Mouse (Mus musculus) heart, adult 18-20 months (tissue): ENCODE measurements at regions not wholly inside any gene's neighbourhood (a gene's known extent, or its start where the extent isn't known, plus 50 kb on each side); places are given as distances from the start of the nearest gene placed in this dataset.

Experiments used
- DNase-seq, 2 experiments: peaks; one replicate each; pipeline ENCODE4 v3.0.0; 2021 to 2022; ENCODE audit warnings: mixed read lengths in 1 of 2

DNA sequence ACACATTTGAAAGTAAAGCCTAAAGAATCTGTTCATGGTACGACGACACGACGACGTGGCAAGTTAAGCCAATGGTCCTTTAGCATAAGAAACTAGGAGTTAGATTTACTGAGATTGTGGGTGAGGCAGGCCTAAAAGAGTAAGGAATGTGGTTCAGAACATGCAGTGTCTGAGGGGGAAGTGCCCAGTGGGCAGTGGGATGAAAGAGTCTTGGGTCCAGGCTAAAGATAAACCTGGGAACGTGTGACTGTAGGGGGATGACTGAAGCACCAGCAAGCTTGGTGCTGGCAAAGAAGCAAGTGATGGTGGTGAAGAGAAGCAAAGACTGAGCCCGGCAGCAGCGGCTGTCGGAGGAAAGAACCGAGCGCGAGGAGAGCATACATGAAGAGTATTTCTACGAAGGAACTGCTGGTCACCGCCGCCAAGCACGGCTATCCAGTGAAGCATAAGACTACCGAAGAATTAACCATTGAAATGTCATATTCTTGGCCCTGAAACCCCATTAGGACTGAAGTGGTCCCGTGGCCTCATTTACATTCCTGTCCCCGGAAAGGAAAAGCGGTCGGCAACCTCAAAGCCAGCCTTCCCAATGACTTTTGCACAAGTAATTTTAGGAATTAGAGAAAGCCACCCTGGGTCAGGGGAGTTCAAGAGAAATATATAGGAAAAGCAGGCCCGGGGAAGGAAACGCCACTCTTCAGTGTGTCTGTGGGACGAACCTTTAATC is 76.2 kb upstream of the Armc2 start:
- DNase-seq = no peak

- peak in 1 of 2 experiments; percentile 34 for DNase-seq
Measured at GRCm38 (mm10) chr10:42093176-42093759, 75.0 kb upstream of the Armc2 start.

DNA sequence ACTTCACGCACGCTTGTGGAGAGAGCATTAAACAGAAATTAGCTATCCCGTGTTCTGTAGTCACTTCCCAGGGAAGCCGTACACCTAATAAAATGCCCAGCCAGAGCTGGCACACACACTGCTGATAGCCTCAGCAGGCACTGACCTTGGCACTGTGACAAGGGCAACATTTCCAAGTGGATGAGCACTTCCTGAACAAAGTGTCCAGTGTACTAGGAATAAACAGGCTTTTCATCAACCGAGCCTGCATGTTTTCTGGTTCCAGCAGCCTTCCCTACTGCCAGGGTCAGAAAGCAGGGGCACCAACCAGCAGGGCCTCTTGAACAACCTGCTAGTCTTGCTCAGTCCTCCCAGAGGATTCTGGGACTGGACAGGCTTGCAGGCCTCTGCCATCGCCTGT is 74.3 kb upstream of the Armc2 start:
- DNase-seq = peak; percentile 79 to 86

DNA sequence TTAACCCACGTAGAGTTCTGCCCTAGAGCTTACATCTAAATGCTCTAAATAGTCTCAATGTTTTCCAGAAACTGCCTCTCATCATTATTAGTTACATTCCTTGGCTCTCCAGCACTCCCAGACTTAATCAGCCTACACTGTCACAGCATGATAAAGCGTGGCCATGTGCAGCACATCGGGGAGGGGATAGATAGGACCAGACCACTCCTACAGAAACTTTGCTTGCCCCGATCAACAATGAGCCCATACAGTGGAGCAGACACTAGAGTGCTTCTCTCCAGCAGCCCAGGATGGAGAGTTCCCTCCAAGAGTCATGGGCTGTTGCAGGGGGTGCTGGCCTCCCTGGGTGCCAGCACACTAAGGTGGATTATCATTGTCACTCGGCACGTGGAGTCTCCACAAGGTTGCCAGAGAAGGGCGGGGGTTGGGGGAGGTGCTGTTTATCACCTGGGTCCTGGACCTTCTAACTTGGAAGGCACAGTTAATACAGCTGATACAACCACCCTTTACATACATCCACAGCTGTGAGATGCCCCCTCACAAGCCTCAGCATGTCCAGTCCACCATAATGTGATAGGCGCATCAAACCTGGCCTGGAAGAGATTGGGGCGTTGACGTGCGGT is 73.4 kb upstream of the Armc2 start:
- DNase-seq = no peak

DNA sequence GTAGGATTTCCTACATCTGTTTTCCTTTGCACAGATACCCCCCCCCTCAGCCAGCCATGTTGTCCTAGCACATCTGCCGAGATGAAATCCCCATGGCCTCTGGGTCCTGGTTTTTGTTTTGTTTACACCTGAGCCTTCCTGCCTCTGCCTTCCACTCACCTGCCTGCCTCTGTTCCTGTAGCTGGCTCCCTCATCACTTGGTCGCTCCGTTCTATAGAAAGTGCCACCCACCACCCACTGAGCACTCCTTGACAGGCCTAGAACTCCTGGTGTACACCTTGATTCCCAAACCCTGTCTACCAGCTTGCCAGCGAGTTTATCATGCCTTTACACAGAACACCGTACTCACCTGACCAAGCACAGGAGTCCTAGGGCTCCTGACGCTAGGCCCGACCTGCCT is 72.6 kb upstream of the Armc2 start:
- DNase-seq = no peak

- DNase-seq = no peak
Measured at GRCm38 (mm10) chr10:42090147-42090546, 71.9 kb upstream of the Armc2 start.

DNA sequence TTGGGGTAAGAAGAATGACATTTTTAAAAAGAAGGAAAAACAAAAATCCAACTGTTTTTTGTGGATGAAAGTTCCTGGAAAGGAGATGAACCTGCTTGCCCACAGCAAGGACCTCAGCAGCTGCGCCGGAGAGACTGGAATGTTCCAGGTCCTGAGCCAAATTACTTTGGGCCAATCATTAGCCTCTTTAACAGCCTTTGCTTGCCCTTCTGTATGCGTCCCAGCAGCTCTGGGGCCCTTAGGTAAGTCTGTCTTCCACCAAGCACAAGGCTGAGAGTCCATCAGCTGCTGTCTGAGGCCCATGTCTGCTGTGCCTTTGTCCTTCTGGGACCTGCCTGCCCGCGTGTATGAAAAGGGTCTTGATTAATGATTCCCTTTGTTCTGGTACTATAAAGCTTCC is 71.4 kb upstream of the Armc2 start:
- peak; percentile 80 to 89 for DNase-seq

DNA sequence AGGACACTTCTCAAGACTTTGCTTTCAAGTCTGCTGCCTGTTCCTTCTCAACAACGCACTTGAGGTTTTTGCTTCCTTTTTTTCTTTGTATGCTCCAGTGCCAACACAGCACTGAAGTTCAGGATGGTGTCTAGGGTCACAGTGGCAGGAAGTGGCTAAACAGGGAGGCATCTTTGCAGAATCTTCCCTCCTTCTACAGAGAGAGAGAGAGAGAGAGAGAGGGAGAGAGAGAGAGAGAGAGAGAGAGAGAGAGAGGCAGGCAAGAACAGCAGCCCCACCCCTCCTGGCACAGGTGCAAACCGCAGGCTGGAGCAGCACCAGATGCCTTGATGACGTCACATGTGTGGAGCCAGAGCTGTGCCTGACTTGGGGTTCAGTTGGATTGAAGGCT is 71.0 kb upstream of the Armc2 start:
- DNase-seq = peak; percentile 92 to 93

- no peak for DNase-seq
Measured at GRCm38 (mm10) chr10:42088570-42089234, 70.5 kb upstream of the Armc2 start.

GRCm38 (mm10) chr10:42087906-42088305 is 69.7 kb upstream of the Armc2 start:
- DNase-seq = no peak

DNA sequence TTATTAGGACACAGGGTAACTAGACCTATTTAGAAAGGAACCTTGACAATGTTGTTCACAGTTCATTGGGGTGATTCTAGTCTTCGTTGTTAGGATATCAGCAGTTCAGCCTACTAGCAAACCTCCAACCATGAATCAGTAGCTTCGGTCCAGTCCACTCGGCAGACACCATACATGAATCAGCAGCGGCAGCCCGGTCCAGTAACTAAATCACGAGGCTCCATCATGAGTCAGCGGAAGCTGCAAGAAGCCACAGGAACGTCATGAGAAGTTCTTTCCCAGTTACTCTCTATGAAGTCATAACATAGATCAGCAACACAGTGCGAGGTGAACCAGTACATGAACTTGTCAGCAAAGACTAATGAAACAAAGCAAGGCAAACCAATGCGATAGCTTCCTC is 68.4 kb upstream of the Armc2 start:
- no peak for DNase-seq

- no peak for DNase-seq
Measured at GRCm38 (mm10) chr10:42085295-42085694, 67.1 kb upstream of the Armc2 start.

DNA sequence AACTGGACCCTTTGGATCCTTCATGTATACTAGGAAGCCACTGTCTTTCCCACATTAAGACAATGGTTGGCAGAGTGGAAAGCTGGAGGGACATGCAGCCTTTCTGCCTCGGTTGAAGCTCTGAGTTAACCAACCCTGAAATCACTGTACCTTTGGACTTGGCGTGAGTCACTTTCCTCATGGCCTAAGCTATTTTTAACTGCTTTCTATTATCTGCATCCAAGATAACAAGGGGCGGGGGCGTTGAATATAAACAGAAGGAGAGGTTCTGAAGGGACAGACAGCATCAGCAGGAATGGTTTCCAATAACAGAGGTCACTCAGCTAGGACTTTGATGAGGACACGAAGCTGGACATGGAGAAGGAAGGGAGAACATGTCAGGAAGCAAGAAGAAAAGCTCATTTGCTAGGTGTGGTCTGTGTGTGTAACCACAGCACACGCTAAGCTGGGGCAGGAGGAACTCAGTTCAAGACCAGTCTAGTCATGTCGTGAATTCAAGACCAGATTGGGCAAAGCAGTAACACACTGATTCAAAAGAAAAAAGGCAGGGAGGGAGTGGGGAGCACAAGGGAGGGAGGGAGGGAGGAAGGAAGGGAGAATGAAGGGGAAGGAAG is 64.1 kb upstream of the Armc2 start:
- DNase-seq = peak; percentile 40 to 48

GRCm38 (mm10) chr10:42079775-42080174 is 61.5 kb upstream of the Armc2 start:
- DNase-seq = no peak

DNA sequence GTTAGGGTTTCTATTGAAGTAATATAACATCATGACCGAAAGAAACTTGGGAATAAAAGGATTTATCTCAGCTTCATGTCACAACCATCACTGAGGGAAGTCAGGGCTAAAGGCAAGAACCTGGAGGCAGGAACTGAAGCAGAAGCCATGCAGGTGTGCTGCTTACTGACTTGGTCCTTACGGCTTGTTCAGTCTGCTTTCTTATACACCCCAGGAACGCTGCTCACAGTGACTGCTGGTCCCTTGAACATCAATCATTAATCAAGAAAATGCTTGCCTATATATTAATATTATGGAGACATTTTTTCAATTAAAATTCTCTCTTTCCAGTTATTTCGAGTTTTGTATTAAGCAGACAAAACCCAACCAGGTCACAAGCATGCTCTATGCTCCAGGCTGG is 58.5 kb upstream of the Armc2 start:
- DNase-seq = no peak

DNA sequence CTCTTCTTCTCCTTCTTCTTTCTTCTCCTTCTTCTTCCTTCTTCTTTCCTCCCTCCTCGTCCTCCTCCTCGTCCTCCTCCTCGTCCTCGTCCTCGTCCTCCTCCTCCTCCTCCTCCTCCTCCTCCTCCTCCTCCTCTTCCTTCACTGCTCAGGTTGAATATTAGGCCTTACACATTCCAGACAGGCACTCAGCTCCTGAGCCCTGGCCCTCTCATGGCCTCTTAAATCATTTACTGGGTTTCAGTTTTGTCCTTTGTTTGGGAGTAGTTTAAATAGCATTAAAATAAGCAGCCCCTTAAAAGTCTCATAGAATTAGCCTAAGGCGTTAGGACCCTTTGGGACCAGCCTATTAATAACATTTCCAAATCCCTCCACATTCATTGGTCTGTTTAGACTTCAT is 57.3 kb upstream of the Armc2 start:
- no peak for DNase-seq

- DNase-seq = no peak
Measured at GRCm38 (mm10) chr10:42072758-42073157, 54.5 kb upstream of the Armc2 start.

GRCm38 (mm10) chr10:42072131-42072530 is 53.9 kb upstream of the Armc2 start:
- DNase-seq = no peak

GRCm38 (mm10) chr10:42071404-42072024 is 53.3 kb upstream of the Armc2 start:
- DNase-seq = no peak

GRCm38 (mm10) chr10:42070611-42071403 is 52.6 kb upstream of the Armc2 start:
- DNase-seq = peak; percentile 64 to 71

DNA sequence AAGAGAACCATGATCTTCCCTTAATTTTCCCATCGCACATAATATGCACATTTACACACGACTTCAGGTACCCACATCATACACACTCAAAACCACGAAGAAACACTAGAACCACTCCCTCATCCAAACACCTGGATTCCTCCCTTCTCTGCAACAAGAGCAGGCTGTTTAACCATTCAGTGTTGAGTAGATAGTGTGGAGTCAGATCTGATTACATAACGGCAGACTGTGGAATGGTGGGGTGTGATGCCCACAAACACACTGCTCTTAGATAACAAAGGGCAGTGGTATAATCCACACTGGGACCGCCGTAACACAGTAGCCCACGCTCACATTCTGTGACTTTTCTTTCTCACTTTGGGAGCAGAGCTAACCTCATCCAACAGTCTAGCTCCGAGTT is 51.5 kb upstream of the Armc2 start:
- no peak for DNase-seq
